Mouse (Mus musculus) c-Kit-positive CD71-negative TER-119-negative erythroid progenitor cells, embryonic 14.5 days (primary cell): ENCODE measurements at regions not wholly inside any gene's neighbourhood (a gene's known extent, or its start where the extent isn't known, plus 50 kb on each side); places are given as distances from the start of the nearest gene placed in this dataset.

Experiments used
- DNase-seq: peaks from one replicate; pipeline ENCODE4 v3.0.0-alpha.2; 2013; ENCODE audit warnings: low read depth

DNA sequence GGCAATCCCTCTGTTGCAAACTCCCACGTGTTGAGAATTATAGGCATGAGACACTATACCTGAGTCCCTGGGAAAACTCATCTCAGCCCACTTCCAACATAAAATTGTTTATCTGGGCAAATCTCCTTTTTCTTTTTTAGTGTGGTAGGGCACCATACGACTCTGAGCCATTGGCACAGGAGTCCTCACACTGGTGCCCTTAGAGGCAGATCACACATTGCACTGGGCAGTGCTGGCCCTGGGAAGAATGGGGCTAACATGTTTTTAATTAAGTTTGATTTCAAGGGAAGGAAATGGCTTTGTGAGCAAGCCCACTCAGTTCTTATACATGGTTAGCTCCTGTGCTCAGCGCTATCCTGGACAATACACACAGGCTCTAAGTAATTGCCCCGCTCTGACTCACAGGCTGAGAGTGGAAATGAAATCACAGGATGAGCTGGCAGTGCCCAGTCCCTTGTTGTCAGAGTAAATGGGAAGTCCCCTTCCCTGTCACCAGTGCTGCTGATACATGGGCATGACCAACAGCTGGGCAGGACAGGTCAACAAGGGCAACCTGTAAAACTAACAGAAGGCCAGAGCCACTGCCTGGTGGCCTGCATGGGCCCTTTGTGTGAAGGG lies 463.6 kb upstream of the Kif2a start:
- no peak for DNase-seq

DNA sequence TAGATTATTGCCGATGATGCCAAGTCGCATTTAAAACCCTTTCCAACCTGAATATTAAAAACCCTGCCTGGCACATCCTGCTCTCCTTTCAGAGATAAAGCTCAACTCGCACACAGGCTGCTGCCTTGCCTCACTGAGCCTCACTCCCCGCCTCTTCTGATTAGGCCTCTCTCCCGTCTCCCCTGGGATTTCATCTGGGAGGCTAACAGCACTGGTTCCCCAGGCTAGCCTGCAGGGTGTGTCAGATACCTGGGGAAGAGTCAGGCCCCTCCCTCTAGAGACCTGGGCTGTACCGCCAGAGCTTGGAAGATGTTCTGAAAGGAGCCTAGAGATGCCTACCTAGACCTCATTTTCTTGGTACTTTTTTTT lies 462.7 kb upstream of the Kif2a start:
- DNase-seq = no peak

DNA sequence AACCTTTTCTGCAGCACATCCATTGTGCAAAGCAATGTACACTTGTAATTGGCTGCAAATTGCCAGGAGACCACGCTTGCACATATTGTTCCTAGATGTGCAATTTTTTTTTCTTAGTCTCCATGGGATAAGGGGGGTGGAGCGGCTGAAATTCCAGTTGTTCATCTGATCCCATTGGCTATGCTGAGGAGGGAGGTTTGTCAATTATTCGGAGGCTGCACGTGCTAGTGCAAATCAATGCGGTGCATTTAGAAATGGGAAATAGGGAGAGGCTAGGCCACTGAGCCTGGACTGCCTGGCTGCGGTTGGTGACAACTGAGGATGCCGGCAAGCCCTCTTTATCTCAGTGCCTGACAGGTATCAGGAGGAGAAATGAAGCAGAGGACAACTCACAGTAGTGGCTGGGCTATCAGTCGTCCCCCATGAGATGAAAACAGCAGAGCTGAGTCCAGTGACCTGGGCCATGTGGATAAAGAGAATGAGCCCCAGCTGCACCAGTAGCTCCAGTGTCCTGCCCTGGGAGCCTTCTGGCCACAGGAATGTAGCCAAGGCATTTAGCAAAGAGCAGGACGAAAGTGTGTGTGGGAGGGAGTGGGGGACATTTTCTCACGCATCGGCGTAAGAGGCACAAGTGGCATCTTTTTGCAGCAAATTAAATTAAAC lies 462.2 kb upstream of the Kif2a start:
- DNase-seq = no peak

DNA sequence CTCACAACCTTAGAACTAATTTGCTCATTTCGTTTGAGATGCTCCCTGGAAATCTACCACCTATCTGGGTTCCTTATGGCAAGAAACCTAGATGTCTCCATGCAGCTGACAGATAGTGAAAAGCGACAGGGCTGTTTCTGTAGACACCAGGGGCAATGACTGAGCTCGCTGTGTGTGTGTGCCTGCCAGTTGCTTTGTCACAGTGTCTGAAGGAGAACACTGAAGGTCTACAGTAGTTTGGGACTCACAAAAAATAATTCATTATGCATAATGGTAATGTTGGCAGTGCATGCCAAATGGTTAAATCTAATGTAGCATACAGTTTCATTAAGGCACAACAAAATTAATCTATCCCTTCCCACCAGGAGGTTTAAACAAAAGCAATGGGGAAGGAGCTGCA lies 453.2 kb upstream of the Kif2a start:
- no peak for DNase-seq

DNA sequence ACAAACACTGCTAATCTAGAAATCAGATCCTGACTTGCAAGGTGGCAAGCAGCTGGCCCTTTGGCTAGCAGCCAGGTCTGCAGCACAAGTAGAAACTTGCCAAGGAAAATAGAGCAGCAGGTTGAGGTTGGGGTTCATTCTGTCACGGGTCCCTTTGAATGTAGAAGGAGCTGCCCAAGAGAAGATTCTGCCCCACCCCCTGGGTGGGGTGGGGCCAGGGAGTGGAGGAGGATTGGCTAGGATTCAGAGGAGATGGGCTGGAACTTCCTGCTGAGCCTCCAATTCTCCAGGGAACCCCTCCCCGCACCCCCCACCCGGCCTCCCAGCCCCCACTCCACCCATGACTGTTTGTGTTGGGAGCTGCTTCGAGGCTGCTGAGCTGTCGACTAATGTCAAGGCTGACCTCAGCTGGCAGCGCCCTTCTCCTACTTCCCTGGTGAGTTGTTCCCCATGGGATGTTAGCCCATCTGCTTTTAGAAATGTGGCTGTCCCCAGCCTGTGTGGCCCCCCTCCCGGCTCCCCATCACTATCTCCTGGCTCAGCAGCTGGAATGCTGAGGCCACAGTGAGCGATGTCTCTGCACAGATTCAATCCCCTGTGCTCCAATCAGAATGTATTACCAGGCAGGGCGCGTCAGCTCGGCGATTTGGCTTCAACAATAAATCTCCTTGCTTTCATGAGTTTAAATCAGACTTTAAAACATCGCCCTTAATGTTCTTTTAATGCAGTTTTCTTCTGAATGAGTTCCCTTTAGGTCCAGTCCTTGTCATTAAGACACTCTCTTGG lies 447.8 kb upstream of the Kif2a start:
- DNase-seq = no peak

DNA sequence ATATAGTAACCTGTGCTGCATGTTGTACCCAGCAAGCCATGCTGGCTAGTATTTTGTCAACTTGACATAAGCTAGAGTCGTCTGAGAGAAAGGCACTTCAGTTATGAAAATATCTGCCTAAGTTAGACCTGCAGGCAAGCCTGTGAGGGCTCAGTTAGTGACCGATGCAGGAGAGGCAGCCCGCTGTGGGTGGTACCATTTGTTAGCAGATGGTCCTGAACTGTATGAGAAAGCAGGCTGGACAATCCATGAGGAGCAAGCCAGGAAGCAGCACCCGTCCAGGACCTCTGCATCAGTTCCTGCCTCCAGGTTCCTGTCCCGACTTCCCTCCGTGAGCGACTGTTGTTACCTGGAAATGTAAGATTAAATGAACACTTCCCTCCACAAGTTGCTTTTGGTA lies 440.9 kb upstream of the Kif2a start:
- DNase-seq = no peak

DNA sequence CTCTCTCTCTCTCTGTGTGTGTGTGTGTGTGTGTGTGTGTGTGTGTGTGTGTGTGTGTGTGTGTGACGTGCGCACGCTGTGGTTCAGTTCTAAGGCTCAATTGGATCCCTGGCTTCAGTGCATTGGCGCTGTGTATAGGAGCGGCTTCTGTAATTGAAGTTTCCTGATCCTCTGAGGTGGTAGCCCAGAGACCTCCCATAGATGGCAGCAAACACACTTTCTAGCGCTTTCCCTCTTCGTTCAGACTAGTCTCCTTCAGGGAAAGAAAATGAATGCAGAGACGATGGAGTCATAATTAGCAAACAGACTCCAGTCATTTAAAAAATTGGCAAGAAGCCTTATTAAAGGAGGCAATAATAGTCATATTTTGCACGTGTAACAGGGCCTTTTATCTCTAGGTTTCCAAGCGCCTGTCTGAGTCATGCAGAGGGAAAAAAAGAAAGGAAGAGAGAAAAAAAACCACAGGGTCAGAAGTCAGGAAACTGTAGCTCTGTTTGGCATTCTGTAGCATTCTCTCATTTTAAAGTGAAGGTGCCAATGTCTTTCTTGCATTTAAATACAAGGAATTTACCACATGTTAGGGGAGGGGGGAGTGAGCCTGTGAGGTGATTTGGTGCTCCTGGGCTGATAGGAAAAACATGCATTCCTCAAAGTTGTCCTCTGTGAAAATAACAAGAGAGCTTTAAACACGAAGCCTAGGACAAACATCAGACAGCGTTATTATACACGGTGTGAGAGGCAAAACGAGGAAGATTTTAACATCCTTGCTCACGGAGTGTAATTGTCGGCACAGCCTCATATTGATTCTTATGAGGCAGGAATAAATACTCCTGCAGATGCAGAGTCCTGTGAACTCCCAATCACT lies 439.4 kb upstream of the Kif2a start:
- peak; percentile 23 for DNase-seq

DNA sequence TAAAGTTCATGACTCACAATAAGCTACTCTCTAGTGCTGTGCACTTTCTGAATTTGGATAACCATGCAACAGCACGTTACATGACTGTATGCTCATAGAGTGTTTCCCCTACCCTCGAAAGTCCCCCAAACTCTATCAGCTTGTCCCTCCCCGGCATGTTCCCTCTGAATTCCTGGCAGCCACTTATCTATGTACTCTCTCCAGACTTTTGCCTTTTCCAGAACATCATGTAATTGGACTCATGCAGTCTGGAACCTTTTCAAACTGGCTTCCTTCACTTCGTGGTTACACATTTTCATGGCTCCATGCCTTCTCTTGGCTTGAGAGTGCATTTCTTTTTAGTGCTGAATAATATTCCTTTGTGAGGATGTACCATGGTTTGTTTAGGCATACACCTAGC lies 436.8 kb upstream of the Kif2a start:
- DNase-seq = no peak

DNA sequence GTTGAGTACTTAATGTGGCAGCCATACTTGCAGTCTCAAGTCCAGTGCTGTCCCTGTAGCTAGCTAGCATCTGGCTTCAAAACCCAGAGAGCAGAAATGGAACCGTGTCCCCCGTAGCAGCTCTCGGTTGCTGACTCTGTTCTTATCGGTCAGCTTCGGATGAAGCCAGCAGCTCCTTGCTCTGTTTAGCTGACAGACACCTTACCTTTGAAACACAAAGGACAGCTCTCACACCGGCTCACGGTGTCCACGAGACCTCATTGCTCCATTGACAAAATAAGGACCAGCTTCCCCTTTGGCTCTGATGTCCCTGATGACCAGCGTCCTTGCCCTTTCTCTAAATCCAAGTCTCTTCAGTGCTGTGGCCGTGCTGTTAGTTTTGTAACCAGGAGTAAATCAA lies 435.3 kb upstream of the Kif2a start:
- no peak for DNase-seq

DNA sequence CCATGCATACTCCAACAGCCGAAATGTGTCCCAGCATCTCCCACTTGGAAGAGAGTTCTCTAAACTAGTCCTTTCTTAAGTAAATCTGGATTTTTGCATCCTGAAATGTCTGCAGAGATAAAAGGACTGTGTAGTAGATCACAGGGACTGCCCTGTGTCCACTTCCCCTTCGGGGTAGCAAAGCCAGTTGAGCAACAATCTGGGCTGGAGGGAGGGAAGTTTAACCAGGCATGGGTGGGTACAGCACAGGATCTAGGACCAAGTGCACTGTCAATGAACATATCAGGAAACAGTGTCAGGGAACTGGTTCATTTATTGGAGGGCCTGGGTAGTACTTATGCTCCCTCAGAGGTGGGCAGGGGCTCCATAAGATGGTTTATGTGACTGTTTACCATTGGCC lies 434.5 kb upstream of the Kif2a start:
- no peak for DNase-seq

DNA sequence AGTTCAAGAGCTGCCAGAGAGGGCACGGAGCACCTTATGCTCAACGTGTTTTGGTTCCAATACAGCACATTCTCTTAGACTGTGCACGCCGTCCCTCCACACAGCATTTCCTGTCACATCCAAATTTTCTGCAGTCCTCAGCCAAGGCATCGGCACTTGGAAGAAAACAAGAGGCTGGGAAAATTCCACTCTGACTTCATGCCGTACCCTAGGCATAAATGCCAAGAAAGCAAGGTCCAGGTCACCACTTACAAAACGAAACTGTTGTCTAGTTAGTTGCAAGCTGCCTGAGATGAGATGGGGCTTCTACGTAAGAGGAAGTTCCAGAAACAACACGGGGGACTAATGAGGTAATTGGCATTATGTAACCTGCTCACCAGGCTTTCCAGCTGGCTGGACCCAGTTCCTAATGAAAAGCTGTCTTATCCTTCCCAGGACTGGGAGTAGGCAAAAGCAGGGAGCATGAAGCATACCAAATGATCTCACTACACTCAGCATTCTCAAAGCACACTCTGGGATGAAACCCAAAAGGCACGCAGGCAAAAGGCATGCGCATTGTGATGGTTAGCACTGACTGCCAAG lies 427.8 kb upstream of the Kif2a start:
- no peak for DNase-seq

DNA sequence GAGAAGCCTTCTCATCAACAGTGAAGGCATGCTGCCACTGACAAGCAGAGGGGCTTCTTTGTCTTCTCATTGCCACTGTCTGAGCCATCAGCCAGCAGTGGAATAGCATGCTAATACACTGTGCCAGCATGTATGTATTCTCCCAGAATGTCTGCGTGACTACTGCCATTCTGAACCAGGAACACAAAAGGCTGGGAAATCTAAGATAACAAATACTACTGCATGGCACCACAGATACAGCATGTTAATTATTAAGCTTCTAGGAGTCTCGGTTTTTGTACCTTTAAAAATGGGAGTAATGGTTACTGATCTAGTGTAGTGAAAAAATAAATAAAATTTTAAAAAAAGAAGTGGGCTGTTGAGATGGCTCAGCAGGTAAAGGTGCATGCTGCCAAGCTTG lies 425.9 kb upstream of the Kif2a start:
- no peak for DNase-seq

DNA sequence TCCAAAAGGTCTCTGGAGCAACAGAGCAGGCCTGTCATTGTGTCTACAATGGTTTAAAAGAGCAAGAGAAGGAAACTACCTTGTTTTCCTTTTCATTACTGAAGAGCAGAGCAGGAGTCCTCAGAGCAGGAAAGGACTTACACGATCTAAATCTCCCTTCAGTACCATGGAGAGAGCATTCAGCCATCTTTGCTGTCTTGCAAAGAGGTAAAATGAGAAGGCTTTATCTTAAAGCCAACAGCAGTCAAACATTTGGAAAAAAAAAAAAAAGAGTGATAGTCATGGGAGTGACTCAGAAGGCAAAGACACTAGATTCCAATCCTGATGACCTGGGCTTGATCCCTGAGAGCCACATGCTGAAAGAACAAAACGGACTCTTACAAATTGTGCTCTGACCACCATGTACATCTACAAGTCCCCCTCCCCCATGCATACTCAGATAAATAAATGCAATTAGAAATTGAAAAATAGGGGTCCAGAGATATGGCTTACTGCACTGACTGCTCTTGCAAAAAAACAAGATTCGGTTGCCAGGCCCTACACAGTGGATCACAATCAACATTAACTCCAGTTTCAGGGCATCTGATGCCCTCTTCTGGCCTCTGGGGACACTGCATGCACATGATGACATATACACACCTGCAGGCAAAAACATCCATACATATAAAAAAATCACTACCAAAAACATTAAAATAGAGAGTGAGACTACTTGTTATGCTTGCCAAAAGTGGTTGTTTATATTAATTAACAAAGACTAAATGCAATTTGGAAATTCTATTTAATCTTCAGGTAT lies 397.6 kb upstream of the Kif2a start:
- DNase-seq = peak; percentile 10

DNA sequence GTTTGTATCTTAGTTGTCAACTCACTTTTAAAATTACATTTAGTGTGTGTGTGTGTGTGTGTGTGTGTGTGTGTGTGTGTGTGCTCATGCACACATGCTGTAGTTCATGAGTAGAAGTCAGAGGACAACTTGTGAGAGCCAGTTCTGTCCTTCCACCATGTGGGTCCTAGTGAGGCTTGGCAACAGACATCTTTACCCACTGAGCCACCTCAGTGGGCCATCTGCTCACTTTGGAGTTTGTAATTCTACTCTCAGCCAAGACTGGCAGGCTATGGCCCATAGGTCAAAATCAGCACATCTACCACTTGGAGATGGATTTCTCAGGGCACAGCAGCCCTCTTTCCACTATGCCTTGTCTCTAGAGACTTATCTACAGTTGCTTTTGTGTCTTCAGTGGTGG lies 388.3 kb upstream of the Kif2a start:
- no peak for DNase-seq

DNA sequence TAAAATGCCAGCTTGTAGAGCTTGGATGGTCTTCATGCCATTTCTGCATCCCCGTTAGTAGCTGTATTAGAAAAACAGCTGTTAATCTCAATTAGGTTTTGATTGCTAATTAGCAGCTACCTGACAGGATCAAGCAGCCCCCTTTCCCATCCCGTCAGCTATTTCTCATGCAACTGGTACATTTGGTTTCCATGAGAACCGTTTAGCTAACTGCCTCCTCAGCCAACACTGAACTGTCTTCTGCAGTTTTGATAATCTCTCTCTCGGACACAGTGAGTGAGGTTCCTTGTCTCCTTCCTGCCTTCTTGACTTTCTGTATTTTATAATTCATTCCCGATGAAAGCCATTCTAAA lies 385.7 kb upstream of the Kif2a start:
- no peak for DNase-seq

DNA sequence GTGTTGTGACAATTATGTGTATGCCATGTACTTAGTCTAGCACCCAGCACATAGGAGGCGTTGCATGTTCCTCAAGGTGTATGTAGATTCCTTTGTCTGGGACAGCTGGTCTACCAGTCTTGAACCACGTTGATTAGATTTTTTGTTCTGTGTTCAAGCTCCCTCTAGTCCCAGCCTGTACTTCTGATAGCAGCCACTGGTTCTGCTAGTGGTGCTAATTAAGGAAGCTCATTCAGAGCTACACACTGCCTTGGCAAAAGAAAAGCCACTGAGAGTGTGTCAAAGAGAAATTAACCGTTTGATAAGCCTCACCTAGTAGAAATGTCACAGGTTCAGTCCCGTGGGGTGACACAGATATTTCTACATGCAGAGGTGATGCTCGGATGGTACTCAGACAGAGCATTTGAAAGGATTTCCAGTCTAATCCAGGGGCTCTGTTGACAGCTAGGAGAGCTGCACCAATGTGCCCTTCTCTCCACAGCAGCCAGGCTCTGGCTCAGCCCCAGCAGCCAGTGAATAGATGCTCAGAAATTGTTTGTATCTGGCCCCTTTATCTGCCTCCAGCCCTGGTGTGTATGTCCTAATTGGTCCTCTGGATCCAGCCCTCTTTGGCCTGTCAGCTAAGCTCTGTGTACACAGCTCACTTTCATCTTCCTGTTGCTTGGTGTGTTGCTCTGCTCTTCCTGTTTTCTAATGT lies 385.2 kb upstream of the Kif2a start:
- DNase-seq = no peak

DNA sequence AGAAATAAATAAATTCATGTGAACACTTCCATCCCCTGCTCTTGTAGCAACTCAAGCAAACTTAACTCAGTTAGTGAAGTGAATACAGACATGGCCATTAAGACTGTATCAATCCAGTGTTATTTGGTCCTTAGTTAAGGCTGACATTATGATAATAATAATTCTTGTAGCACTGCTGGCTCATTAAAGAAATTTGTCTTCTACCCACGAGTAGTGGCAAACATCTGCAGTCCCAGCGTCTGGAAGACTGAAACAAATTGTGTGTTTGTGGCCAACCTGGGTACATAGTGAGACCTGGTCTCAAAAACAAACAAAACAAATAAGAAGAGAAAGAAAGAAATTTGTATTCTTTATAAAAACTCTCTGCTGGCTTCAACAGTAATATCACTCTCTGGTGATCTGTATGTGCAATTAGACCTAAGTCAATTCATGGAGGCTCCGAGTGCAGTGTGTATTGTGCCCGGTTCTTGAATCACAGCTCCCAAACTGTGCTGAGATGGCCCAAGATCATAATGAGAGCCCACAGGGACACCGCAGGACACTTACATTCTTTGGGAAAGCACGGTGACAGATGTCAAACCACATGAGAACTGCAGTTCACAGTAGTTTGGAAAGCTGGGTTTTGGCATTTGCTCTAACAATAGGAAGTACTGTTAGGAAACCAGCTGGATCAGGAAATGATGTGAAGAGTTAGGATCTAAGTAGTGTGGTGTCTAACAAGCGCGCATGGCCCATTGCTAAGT lies 376.9 kb upstream of the Kif2a start:
- no peak for DNase-seq

DNA sequence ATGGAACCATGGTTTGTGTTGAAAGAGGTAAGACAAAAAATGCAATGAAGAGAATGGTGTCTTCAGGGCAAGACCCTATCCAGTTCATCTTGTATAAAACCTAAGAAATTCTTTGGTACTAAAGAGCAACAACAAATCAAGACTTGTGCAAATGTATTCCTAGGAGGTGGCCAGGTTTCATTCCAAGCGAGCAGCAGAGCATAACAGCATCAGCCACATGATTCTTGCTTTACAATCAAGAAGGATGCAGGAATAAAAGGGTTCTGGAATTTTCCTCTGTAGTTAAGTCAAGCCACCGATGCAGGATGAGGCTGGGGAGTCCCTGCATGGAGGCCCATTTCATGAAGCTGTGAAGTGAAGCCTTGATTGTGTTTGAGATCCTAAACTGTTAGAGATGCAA lies 374.1 kb upstream of the Kif2a start:
- no peak for DNase-seq

DNA sequence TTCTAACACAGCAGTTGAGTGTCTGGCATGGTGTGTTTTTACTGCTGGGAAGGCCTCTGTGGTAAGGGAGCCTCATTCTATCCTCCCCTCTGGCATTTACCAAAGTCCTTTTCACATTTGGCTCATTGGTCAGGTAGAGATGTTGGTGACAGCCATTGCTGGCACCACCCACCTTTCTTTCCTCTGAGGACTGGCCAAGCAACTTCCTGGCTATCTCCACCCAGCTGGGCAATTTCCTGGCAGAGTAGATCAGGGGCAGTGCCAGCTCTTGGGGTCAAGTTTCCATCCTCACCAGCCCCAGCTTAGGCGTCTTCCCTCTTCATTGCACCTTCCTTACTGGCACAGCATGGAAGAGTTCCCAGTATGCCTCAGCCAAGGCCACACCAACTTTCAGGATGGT lies 372.5 kb upstream of the Kif2a start:
- DNase-seq = no peak

DNA sequence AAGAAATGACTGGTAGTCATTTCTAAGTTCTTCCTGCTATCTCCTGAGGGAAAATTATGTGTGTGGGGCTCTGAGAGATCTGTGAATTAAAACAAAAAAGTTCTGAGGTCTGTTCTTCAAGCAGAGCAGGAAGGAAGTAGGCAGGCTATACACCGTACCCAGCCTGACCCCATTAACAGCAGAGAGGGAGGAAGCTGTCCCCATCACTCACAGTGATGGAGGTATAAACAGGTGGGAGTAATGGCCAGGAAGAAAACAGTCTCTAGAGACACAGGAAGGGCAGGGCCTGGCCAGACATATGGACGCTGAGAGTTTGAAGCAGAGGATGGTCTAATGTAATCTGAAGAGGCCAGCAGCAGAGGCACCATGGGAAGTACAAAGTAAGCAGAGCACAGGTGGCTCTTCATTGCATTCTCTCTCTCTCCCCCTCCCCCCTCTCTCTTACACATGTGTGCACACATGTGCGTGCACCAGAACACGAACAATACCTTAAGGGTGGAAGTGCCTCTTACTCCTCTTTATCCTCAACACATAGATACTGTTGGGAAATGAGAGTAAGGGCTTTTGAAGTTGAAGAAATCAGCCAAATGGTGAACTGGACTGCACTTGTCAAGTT lies 367.7 kb upstream of the Kif2a start:
- DNase-seq = no peak
